Mouse (Mus musculus) hindbrain, embryonic 11.5 days (tissue): ENCODE data around the gene Olfr1512. TPM values are rescaled to one million over a fixed set of nuclear protein-coding genes. Genes with fewer than 3 reads are reported as not detected.

ENCODE experiments used
- ATAC-seq: fragments of 200-750 bp; cut with Nextera tagmentation; 2 replicates; pipeline ENCODE4 v1.8.0; 2017; ENCODE audit warnings: mild to moderate bottlenecking, moderate TSS enrichment, moderate library complexity; ENCODE audit not compliant: low FRiP score
- DNase-seq: peaks from one replicate; pipeline ENCODE4 v3.0.0-alpha.2; 2015; ENCODE audit warnings: low spot score
- H3K27ac ChIP-seq: fragments of 300-500 bp; sonication (generic); 2 replicates; pipeline ENCODE4 v1.5.1; 2014; ENCODE audit warnings: mild to moderate bottlenecking, low read depth, low read length
- H3K27me3 ChIP-seq: fragments of 300-500 bp; sonication (generic); 2 replicates; pipeline ENCODE4 v1.6.1; 2014; ENCODE audit warnings: mild to moderate bottlenecking, low read length, moderate library complexity, mixed read lengths; ENCODE audit not compliant: control insufficient read depth, insufficient read depth
- H3K36me3 ChIP-seq: fragments of 300-500 bp; sonication (generic); 2 replicates; pipeline ENCODE4 v1.6.1; 2014; ENCODE audit warnings: mild to moderate bottlenecking, low read length, moderate library complexity, mixed read lengths; ENCODE audit not compliant: control insufficient read depth, insufficient read depth
- H3K4me1 ChIP-seq: fragments of 300-500 bp; sonication (generic); replicated peaks from 2 replicates; pipeline ENCODE4 v1.6.1; 2014; ENCODE audit warnings: low read length, mixed read lengths; ENCODE audit not compliant: control insufficient read depth, insufficient read depth
- H3K4me2 ChIP-seq: fragments of 300-500 bp; sonication (generic); replicated peaks from 2 replicates; pipeline ENCODE4 v1.6.1; 2014; ENCODE audit warnings: mild to moderate bottlenecking, low read depth, low read length
- H3K4me3 ChIP-seq: fragments of 300-500 bp; sonication (generic); 2 replicates; pipeline ENCODE4 v1.5.1; 2014; ENCODE audit warnings: low read depth, low read length
- H3K9ac ChIP-seq: fragments of 300-500 bp; sonication (generic); 2 replicates; pipeline ENCODE4 v1.6.1; 2014; ENCODE audit warnings: low read depth, low read length
- H3K9me3 ChIP-seq: fragments of 300-500 bp; sonication (generic); 2 replicates; pipeline ENCODE4 v1.6.1; 2016; ENCODE audit warnings: low read length; ENCODE audit not compliant: control insufficient read depth
- WGBS: fragments of 180-500 bp; shearing (Covaris S2); extraction: QIAGEN DNeasy Blood & Tissue Kit; methylation state at CpG from one replicate; pipeline ENCODE4 v1.1.7; 2014; 5-methylcytosine and 5-hydroxymethylcytosine counted together
- polyA plus RNA-seq: library from polyadenylated mRNA; unstranded; fragments of >200 nt; fragmentation: Nextera tagmentation; extraction: Ambion mirVana; gene quantifications from 2 replicates; pipeline ENCODE4 v1.2.1, GENCODE M21; 2014

The Olfr1512 gene
- polyA plus RNA-seq, 1 experiment from 2014 or later, result not detected

GRCm38 (mm10) chr14:52339512-52339852 is 39.5 kb downstream of the Olfr1512 start:
- H3K36me3 ChIP-seq, result no peaks in the 10 kb centered on the region
- H3K27me3 ChIP-seq, result no peaks in the 10 kb centered on the region
- DNase-seq (no peak), ATAC-seq (no peak)
- H3K4me1 ChIP-seq, result no peaks in the 10 kb centered on the region
- H3K9ac ChIP-seq, result 0 out of 2 replicates have a peak overlapping the region, but pooled peaks have one; percentile 11
- H3K9me3 ChIP-seq, result no peaks in the 10 kb centered on the region
- no peak overlapping the region for H3K27ac ChIP-seq
- H3K4me3 ChIP-seq, result no peak overlapping the region
- WGBS, result 81% methylated on average over 6 of the region's 6 CpGs
- H3K4me2 ChIP-seq, result no peak overlapping the region

GRCm38 (mm10) chr14:52338751-52339511 is 40.0 kb downstream of the Olfr1512 start:
- ATAC-seq (peak; percentile 60; the same call in 1 of the 2 replicates), DNase-seq (peak; percentile 80)
- H3K27me3 ChIP-seq, result no peaks in the 10 kb centered on the region
- H3K4me2 ChIP-seq, result 0 out of 2 replicates have a peak overlapping the region, but pooled peaks have one; percentile 12
- H3K36me3 ChIP-seq, result no peaks in the 10 kb centered on the region
- no peaks in the 10 kb centered on the region for H3K9me3 ChIP-seq
- 35% methylated on average over 21 of the region's 21 CpGs for WGBS
- H3K4me3 ChIP-seq, result no peak overlapping the region
- no peaks in the 10 kb centered on the region for H3K4me1 ChIP-seq
- H3K9ac ChIP-seq, result 0 out of 2 replicates have a peak overlapping the region, but pooled peaks have one; percentile 11
- H3K27ac ChIP-seq, result no peak overlapping the region

- DNase-seq (no peak), ATAC-seq (no peak)
- Histone ChIP-seq H3K9me3 (no peaks in the 10 kb centered on the region), H3K4me2 (no peak overlapping the region), H3K4me3 (no peak overlapping the region), H3K27me3 (no peaks in the 10 kb centered on the region), H3K27ac (peak overlapping the region; percentile 53; the same call in 1 of the 2 replicates), H3K4me1 (no peaks in the 10 kb centered on the region; the same call in 1 of the 2 replicates), H3K36me3 (no peaks in the 10 kb centered on the region), H3K9ac (no peak overlapping the region)
- WGBS, result 67% methylated on average over 1 of the region's 3 CpGs
Measured at GRCm38 (mm10) chr14:52332171-52332570, 46.8 kb downstream of the Olfr1512 start.

- no peaks in the 10 kb centered on the region for H3K9me3 ChIP-seq
- H3K9ac ChIP-seq, result no peak overlapping the region
- 7% methylated on average over 4 of the region's 4 CpGs for WGBS
- no peak overlapping the region for H3K4me2 ChIP-seq
- DNase-seq (no peak), ATAC-seq (0 out of 2 replicates have a peak, but pooled peaks have one; percentile 44)
- H3K4me3 ChIP-seq, result no peak overlapping the region
- no peaks in the 10 kb centered on the region for H3K36me3 ChIP-seq
- no peaks in the 10 kb centered on the region; the same call in 1 of the 2 replicates for H3K4me1 ChIP-seq
- H3K27ac ChIP-seq, result peak overlapping the region; percentile 53
- H3K27me3 ChIP-seq, result no peaks in the 10 kb centered on the region
Measured at GRCm38 (mm10) chr14:52331069-52331750, 47.8 kb downstream of the Olfr1512 start.

- H3K9me3 ChIP-seq, result no peaks in the 10 kb centered on the region
- H3K9ac ChIP-seq, result peak within 1 kb of the TSS; percentile 60
- H3K4me2 ChIP-seq, result peak within 1 kb of the TSS; percentile 63
- ATAC-seq, result peak; percentile 72
- no peaks in the 10 kb centered on the region for H3K36me3 ChIP-seq
- peak within 1 kb of the TSS; percentile 48 for H3K4me3 ChIP-seq
- peak within 1 kb of the TSS; percentile 85 for H3K27ac ChIP-seq
- under 1% methylated on average over 26 of the region's 26 CpGs for WGBS
- H3K4me1 ChIP-seq, result no peaks in the 10 kb centered on the region; the same call in 1 of the 2 replicates
- DNase-seq, result peak; percentile 64
- no peaks in the 10 kb centered on the region for H3K27me3 ChIP-seq
Measured at GRCm38 (mm10) chr14:52327910-52328812, 50.8 kb downstream of the Olfr1512 start, which contains the start of gene Sall2. Sall2 (minus strand) TSS chr14:52328762.

- Histone ChIP-seq H3K4me2 (peak overlapping the region; percentile 63), H3K9me3 (no peaks in the 10 kb centered on the region), H3K27me3 (no peaks in the 10 kb centered on the region), H3K36me3 (no peaks in the 10 kb centered on the region), H3K27ac (peak overlapping the region; percentile 85), H3K4me3 (peak overlapping the region; percentile 48), H3K9ac (peak overlapping the region; percentile 60), H3K4me1 (no peaks in the 10 kb centered on the region; the same call in 1 of the 2 replicates)
- ATAC-seq (peak; percentile 69), DNase-seq (peak; percentile 68)
- WGBS, result under 1% methylated on average over 14 of the region's 14 CpGs
Measured at GRCm38 (mm10) chr14:52327375-52327901, 51.5 kb downstream of the Olfr1512 start.

GRCm38 (mm10) chr14:52325890-52326289 is 53.1 kb downstream of the Olfr1512 start:
- DNase-seq (no peak), ATAC-seq (0 out of 2 replicates have a peak, but pooled peaks have one; percentile 11)
- 4% methylated on average over 4 of the region's 4 CpGs for WGBS
- peak overlapping the region; percentile 48; the same call in 1 of the 2 replicates for H3K4me3 ChIP-seq
- no peaks in the 10 kb centered on the region for H3K27me3 ChIP-seq
- no peaks in the 10 kb centered on the region for H3K36me3 ChIP-seq
- 0 out of 2 replicates have a peak overlapping the region, but pooled peaks have one; percentile 2 for H3K9ac ChIP-seq
- H3K9me3 ChIP-seq, result no peaks in the 10 kb centered on the region
- H3K4me2 ChIP-seq, result peak overlapping the region; percentile 63
- H3K27ac ChIP-seq, result no peak overlapping the region
- no peaks in the 10 kb centered on the region; the same call in 1 of the 2 replicates for H3K4me1 ChIP-seq
